Mouse (Mus musculus) ES-Bruce4 (cell line): ENCODE data around the gene Fcmr. TPM values are rescaled to one million over a fixed set of nuclear protein-coding genes. Genes with fewer than 3 reads are reported as not detected.

Experiments used
- H3K27ac ChIP-seq: 2 replicates; pipeline ENCODE4 v1.5.1; 2012; ENCODE audit warnings: low read length, inconsistent platforms; ENCODE audit not compliant: insufficient read depth
- H3K27me3 ChIP-seq: 2 replicates; pipeline ENCODE4 v1.6.1; 2012; ENCODE audit warnings: mild to moderate bottlenecking, low read length, inconsistent platforms; ENCODE audit not compliant: control insufficient read depth, poor library complexity, insufficient read depth, severe bottlenecking
- H3K36me3 ChIP-seq: 2 replicates; pipeline ENCODE4 v1.6.1; 2012; ENCODE audit warnings: inconsistent platforms, mild to moderate bottlenecking, low read length, moderate library complexity; ENCODE audit not compliant: control insufficient read depth, poor library complexity, insufficient read depth, severe bottlenecking
- H3K4me1 ChIP-seq: one replicate; pipeline ENCODE4 v1.8.1; 2011; ENCODE audit warnings: low read length; ENCODE audit not compliant: control insufficient read depth, insufficient read depth
- H3K4me3 ChIP-seq: 2 replicates; pipeline ENCODE4 v1.5.1; 2011; ENCODE audit warnings: low read depth, mild to moderate bottlenecking, low read length
- H3K9ac ChIP-seq: 2 replicates; pipeline ENCODE4 v1.6.1; 2012; ENCODE audit warnings: low read depth, mild to moderate bottlenecking, inconsistent platforms; ENCODE audit not compliant: poor library complexity, severe bottlenecking
- H3K9me3 ChIP-seq: replicated peaks from 2 replicates; pipeline ENCODE4 v1.6.1; 2012; ENCODE audit warnings: mild to moderate bottlenecking, low read length, inconsistent platforms; ENCODE audit not compliant: control insufficient read depth, poor library complexity, insufficient read depth, severe bottlenecking
- CTCF ChIP-seq: IDR thresholded peaks from one replicate; pipeline ENCODE4 v1.8.1; 2011; ENCODE audit warnings: low read depth, low read length
- EP300 ChIP-seq: IDR thresholded peaks from 2 replicates; pipeline ENCODE4 v1.6.1; 2011; ENCODE audit warnings: low read depth, low read length; ENCODE audit not compliant: insufficient read depth
- POLR2A ChIP-seq: IDR thresholded peaks from one replicate; pipeline ENCODE4 v1.8.1; 2011; ENCODE audit warnings: low read length; ENCODE audit not compliant: insufficient read depth
- polyA plus RNA-seq: library from polyadenylated mRNA; stranded (reverse); fragments of >200 nt; gene quantifications from 2 replicates; pipeline ENCODE4 v1.2.4, GENCODE M21; 2011; ENCODE audit warnings: low read depth; ENCODE audit not compliant: missing spikeins, insufficient read depth, insufficient read length

Fcmr gene
- polyA plus RNA-seq, 1 experiment = not detected

- no peaks in the 10 kb centered on the region for H3K4me1 ChIP-seq
- H3K27ac ChIP-seq = no peak overlapping the region
- H3K27me3 ChIP-seq = peaks cover 5% of the 10 kb centered on the region
- no peaks in the 10 kb centered on the region for H3K9me3 ChIP-seq
- H3K36me3 ChIP-seq = no peaks in the 10 kb centered on the region
- H3K9ac ChIP-seq = no peak overlapping the region
- TF ChIP-seq EP300 = no peak
- TF ChIP-seq POLR2A = no peak
- no peak for TF ChIP-seq CTCF
- H3K4me3 ChIP-seq = no peak overlapping the region
Measured at GRCm38 (mm10) chr1:130876931-130877509, 11.6 kb downstream of the Fcmr start.

DNA sequence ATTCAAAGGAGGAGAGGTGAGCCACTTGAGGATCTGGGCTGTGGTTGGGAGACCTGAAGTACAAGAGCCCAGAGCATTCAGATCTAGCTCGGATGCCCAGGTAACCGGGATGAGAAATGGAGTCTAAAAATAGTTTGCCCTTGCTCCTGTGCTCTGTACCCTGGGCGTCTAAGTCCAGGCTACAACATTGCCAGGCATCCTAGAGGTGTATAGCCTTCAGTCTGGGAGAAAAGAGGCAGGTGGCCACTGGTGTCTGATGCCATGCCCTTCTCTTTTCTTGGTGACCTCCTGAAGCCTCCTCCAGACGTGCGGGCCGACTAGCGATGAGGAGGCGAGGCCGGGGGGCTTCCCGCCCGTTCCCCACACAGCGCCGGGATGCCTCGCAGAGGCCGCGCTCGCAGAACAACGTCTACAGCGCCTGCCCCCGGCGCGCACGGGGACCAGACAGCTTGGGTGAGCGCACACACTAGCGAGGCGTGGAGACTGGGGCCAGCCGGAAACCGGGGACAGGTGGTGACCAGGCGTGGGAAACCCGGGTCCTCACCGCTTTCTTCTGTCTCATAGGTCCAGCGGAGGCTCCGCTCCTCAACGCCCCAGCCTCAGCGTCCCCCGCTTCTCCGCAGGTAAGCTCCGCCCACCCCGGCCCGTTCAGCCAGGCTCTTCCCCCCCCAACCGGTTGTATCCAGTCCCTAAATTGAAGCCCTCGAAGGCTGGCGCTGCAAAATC, 12.6 kb downstream of the Fcmr start:
- no peaks in the 10 kb centered on the region for H3K36me3 ChIP-seq
- peaks cover 5% of the 10 kb centered on the region for H3K27me3 ChIP-seq
- no peaks in the 10 kb centered on the region for H3K9me3 ChIP-seq
- H3K9ac ChIP-seq = peak overlapping the region; percentile 17; the same call in 1 of the 2 replicates
- H3K4me3 ChIP-seq = peak overlapping the region; percentile 54
- TF ChIP-seq POLR2A = no peak
- TF ChIP-seq CTCF = no peak
- TF ChIP-seq EP300 = no peak
- H3K4me1 ChIP-seq = no peaks in the 10 kb centered on the region
- H3K27ac ChIP-seq = no peak overlapping the region

DNA sequence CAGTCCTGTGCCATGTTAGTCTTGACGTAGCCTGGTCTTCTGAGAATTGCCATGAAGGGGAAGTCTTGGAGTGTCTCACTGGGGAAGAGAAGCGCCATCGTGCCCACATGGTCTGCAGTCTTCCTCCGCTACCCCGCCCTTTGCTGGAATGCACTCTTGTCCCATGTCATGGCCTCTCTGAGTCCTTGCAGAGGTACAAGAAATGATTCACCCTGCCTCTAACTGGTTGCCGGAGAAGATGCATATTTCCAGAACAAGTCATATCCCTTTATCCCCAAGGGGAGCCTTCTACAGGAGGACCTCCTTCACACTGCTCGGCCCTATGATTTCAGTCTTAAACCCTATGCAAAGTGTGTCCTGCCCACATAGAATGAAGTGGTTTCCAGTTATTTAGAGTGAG, 14.5 kb downstream of the Fcmr start:
- TF ChIP-seq CTCF (no peak), EP300 (no peak), POLR2A (no peak)
- peaks cover 5% of the 10 kb centered on the region for H3K27me3 ChIP-seq
- H3K27ac ChIP-seq = no peak overlapping the region
- no peaks in the 10 kb centered on the region for H3K36me3 ChIP-seq
- no peaks in the 10 kb centered on the region for H3K4me1 ChIP-seq
- H3K4me3 ChIP-seq = no peak overlapping the region
- no peaks in the 10 kb centered on the region for H3K9me3 ChIP-seq
- H3K9ac ChIP-seq = no peak overlapping the region

- Histone ChIP-seq H3K36me3 (no peaks in the 10 kb centered on the region), H3K27ac (no peak overlapping the region), H3K4me3 (no peak overlapping the region), H3K9ac (no peak overlapping the region), H3K4me1 (no peaks in the 10 kb centered on the region), H3K27me3 (peaks cover 5% of the 10 kb centered on the region; the same call in 1 of the 2 replicates), H3K9me3 (no peaks in the 10 kb centered on the region)
- TF ChIP-seq EP300 (no peak), POLR2A (no peak), CTCF (no peak)
Measured at GRCm38 (mm10) chr1:130883146-130883545, 17.7 kb downstream of the Fcmr start.

DNA sequence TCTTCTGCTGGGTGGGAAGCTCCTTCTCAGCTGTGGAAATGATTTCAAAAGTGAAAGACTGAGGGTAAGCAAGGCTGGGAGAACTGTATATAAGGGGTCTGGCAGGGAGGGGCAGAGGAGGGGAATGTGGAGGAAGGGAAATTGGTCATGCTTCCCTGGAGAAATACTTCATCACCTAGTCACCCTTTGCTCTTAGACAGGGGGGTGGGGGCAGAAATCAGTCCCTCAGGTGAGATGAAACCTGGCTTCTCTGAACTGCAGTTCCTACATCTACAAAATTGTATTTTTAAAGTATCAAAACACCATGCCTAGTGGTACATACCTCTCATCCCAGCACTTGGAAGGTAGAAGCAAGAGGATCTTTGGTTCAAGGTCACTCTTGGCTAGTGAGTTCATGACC, 21.9 kb downstream of the Fcmr start, which contains the start of gene Il24:
Il24 (minus strand) TSS at position 101 of the 400 bp plus-strand sequence.
- no peaks in the 10 kb centered on the region for H3K27me3 ChIP-seq
- no peak within 1 kb of the TSS for H3K4me3 ChIP-seq
- TF ChIP-seq EP300 = no peak
- TF ChIP-seq CTCF = no peak
- TF ChIP-seq POLR2A = no peak
- H3K4me1 ChIP-seq = no peaks in the 10 kb centered on the region
- H3K9ac ChIP-seq = no peak within 1 kb of the TSS
- no peak within 1 kb of the TSS for H3K27ac ChIP-seq
- no peaks in the 10 kb centered on the region for H3K36me3 ChIP-seq
- H3K9me3 ChIP-seq = no peaks in the 10 kb centered on the region

- no peak for TF ChIP-seq CTCF
- TF ChIP-seq EP300 = no peak
- TF ChIP-seq POLR2A = no peak
- Histone ChIP-seq H3K27ac (no peak overlapping the region), H3K4me3 (no peak overlapping the region), H3K36me3 (no peaks in the 10 kb centered on the region), H3K27me3 (no peaks in the 10 kb centered on the region), H3K4me1 (no peaks in the 10 kb centered on the region), H3K9ac (no peak overlapping the region), H3K9me3 (no peaks in the 10 kb centered on the region)
Measured at GRCm38 (mm10) chr1:130892446-130892845, 27.0 kb downstream of the Fcmr start.
